Mouse (Mus musculus) brain, embryonic 18.5 days (tissue): ENCODE measurements at regions not wholly inside any gene's neighbourhood (a gene's known extent, or its start where the extent isn't known, plus 50 kb on each side); places are given as distances from the start of the nearest gene placed in this dataset.

Experiments
- DNase-seq: peaks from one replicate; pipeline ENCODE4 v3.0.0-alpha.2; 2012; ENCODE audit warnings: low read depth, low spot score

DNA sequence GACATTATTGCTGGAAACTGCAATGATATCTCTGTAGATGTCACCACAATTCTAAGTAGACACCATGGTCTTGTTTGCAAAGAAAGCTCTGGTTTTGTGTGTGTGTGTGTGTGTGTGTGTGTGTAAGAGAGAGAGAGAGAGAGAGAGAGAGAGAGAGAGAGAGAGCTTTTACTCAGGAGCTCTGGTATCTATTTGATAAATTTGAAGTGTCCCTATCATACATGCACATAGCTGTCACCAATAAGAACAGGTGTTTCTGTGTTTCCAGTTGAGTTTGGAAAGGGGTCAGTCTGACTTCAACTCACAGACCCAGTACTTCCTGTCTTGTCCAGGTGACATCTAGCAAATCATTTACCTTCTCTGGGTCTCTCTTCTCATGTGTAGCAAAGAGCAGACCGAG lies 169.7 kb upstream of the Serpine2 start:
- DNase-seq = no peak

DNA sequence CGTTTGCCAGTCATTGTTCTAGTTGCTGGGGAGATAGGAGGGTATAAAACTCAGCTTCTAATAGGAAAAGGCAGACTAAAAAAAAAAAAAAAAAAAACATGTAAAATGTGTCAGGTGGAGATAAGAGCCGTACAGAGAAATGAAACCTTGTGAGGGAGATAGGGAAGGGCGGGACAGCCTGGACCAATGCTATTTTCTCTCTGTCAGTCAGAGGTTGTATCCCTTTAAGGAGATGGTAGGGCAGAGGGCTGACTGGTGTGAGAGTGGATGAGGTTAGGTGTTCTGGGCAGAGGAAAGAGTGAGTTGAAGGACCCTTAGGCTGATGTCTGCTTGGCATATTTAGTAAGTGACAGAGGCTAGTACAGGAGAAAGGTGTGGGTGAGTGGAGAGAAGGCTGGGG lies 169.2 kb upstream of the Serpine2 start:
- no peak for DNase-seq

GRCm38 (mm10) chr1:80025863-80026616 lies 165.1 kb upstream of the Serpine2 start:
- no peak for DNase-seq

DNA sequence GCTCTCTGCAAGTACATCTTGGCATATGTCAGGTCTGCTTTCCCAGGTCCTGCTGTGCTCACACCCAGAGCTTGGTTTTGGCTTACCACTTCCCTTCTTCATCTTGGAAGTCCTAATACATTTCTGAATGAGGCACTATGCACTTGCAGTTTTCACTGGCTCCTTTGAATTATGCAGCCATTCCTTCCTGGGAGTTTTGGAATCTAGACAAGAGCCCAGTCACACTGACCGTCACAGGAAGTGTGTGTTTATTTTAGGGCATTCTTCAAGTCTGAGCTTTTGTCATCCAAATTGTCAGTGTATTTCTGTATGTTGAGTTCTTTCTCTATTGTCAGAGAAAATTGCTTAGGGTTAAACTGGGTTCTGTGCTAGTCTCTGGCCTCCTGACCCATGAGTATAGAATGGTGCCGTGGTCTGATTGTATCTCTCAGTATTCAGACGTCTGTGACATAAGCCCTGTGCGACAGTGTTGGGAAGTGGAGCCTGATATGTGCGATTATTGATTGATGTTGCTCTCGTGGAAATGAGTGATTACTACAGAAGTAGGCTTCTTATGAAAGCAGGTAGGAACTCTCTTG lies 162.6 kb upstream of the Serpine2 start:
- DNase-seq = no peak

DNA sequence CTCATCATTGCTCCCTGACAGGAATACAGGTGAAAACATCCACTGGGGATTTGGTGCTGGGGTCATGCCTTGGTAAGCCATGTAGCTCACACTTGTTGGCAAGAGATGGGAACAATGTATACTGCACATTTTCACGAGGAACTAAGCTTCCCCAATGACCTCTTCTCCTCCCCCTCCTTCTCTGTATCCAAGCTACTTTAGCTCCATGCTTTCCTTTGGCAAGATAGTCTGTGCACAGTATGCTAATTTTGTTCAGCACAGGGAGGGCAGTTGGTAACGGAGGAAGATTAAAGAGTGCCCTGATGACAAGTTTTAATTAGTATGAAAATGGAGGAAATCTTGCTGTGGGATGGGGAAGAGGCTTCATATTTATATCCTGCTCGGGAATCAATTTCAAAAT lies 160.9 kb upstream of the Serpine2 start:
- no peak for DNase-seq

DNA sequence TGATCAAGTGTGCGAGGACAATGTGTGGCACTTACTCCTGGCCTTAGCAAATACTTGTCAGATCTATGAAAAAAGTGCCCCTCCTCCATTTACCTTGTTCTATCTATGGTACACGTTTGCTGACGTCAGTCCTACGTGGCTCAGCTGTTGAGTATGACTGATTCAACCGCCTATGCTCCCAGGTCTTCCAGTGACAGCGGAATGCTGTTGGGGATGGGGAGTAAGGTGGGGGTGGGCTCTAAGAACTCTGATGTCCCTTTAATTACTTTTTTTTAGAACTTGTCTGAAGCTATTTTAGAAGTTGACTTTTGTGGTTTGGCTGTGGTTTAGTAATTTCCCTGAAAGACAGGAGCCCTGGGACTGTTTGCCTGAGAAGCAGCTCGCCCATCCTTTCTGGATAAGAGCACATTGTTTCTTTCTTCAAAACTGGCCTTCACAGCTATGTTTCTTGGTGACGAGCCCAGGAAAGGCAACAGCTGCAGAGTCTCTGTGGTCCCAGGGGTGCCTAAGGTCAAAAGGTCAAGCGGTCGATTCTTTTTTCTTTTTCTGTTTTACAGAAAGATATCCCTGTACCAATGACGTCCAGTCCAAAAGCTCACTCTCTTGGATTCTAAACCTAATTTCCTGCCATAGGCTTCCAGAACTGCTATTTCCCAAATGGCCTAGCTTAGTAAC lies 157.5 kb upstream of the Serpine2 start:
- DNase-seq = no peak

DNA sequence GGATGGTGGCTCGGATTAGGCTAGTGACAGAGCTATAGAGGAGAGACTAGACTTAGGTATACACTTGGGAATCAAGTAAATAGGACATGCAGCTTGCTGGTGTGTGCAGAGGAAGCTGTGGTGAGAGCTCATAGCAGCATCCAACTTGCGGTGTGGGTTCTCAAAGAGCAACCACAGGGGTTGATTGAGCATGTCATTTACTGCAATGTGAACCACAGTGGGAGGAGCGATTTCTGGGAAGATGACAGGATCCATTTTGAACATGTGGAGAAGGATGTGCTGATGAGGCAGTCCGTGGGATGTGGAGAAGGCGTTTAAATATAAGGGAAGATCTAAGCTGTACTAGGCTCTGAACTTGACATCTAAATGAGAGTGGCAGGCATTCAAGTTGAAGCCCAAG lies 154.5 kb upstream of the Serpine2 start:
- DNase-seq = no peak

GRCm38 (mm10) chr1:80014586-80014985 lies 153.6 kb upstream of the Serpine2 start:
- no peak for DNase-seq

GRCm38 (mm10) chr1:80010724-80011123 lies 149.7 kb upstream of the Serpine2 start:
- no peak for DNase-seq

DNA sequence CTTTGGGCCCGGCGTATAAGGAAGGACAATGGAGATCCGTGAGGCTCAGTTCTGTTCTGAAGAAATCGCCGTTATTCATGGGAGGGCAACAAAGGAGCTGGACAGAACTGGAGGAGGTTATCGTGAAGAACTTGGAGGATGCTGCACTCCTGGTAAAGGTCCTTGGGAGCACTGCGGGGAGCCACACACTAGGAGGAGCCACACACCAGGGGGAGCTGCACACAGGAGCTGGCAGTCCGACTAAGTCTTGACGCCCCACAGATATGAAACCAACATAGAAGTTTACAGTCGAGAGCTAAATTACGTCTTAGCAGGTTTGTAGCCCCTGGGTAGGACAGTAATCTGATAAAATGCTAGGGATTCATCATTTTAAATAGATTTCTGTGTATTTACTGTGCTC lies 138.1 kb upstream of the Serpine2 start:
- DNase-seq = no peak

- no peak for DNase-seq
These were observed 136.9 kb upstream of the Serpine2 start for GRCm38 (mm10) chr1:79997911-79998310.

DNA sequence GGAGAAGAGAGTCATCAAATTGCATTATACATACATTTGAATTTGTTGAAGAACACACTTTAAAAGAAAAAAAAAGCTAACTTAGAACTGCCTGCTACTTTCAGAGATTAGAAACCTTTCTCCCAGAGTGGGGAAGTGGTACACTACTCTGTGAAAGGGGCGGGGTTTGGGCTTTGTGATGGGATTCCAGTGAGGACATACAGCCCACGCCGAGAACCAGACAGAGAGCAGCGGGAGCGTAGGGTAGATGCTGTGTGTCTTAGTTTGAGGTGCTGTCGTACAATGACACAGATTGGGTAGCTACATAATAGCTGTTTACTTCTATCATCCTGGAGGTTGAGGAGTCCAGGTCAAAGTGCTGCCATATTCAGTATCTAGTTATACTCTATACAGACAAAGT lies 136.5 kb upstream of the Serpine2 start:
- DNase-seq = no peak

- no peak for DNase-seq
These were observed 123.7 kb upstream of the Serpine2 start for GRCm38 (mm10) chr1:79984721-79985120.

GRCm38 (mm10) chr1:79982678-79983280 lies 121.8 kb upstream of the Serpine2 start:
- DNase-seq = no peak

DNA sequence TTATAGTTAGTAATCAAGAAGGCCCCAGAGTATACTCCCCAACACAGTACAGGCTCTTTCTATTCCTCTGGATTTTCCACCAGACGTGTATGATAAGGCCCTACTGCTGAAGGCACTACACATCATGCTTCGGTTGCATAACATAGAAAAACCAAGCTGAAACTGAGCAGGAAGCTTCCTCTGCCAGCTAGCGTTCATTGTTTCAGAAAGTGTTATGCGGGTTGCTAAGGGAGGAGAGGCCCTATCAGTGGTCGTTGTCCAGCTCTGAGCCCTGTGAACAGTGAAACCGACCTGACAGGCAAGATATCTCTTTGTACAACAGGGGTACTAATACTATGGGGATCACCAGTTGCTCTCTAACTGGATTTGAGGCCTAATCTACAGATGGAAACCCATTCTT lies 118.9 kb upstream of the Serpine2 start:
- DNase-seq = no peak

- no peak for DNase-seq
These were observed 117.2 kb upstream of the Serpine2 start for GRCm38 (mm10) chr1:79978156-79978555.

DNA sequence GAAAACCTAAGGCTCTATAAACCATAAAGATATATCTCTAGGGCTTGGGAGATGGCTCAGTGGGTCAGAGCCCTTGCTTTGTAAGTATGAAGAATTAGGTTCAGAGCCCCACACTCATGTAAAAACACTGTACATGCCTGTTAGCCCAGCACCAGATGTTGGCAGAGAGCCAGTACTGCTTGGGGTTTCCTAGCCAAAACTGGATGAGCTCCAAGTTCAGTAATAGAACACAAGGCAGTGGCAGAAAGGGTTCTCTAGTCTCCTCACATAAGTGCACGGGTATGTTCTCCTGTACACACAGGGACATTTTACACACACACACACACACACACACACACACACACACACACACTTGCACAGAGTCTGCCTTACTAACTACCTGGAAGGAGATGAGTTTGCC lies 95.1 kb upstream of the Serpine2 start:
- DNase-seq = peak; percentile 46

- no peak for DNase-seq
These were observed 83.3 kb upstream of the Serpine2 start for GRCm38 (mm10) chr1:79944231-79944630.

DNA sequence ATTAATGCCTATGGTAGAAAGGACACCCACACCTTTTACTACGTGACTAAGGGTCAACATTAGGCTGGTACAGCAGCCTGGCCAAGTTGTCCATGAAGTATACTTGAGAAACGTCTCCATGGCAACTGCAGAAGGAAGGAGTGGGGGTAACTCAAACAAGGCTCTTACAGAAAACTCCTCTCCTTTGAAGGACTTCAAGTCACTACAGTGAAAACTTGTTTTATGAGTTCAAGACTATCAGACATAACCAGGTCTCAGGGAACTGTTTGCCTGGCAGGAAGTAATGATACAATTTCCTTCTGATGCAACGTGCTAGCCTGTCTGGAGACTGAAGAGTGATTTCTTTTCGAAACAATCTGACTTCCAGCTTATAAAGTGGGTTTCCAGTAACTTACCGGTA lies 71.5 kb upstream of the Serpine2 start:
- DNase-seq = no peak

DNA sequence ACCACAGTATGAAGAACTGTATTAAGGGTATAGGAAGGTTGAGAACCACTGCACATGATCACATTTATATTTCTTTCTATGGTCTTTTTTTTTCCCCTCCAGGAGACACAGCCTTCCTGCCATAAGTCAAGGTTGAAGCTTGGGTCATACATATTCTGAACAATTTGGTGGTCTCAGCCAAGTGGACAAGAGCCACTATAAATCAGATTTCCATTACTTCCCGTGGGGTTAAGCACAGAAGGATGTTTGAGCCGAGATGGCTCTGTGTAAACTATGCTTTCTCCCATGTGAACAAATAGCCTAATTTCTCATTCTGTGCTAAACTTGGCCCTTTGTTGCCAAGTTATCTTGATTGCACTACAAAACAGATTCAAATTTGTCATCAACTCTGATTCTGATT lies 66.8 kb upstream of the Serpine2 start:
- no peak for DNase-seq

DNA sequence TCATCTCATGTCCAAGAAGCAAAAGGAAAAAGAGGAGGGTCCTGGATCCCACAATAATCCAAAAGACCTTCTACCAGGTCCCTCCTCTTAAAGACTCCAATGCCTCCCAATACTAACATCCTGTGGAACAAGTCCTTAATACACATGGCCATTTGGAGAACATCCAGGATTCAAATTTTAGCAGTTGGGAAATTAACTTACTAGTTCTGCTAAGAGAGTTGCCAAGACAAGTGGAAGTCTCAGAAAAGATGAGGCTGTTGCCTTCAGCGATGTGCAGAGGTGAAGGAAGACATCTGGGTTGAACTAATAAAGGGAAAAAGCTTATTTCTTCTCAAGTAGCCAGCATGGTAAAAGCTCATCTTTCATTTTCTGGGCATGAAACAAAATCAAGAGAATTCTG lies 64.8 kb upstream of the Serpine2 start:
- no peak for DNase-seq

GRCm38 (mm10) chr1:79921890-79922289 lies 60.9 kb upstream of the Serpine2 start:
- DNase-seq = no peak

GRCm38 (mm10) chr1:79921333-79921732 lies 60.4 kb upstream of the Serpine2 start:
- DNase-seq = no peak
